Mouse (Mus musculus) 416B (cell line): Measurements from ENCODE around the gene Ngdn.
"Not testable (repeated sequence)": the region's sequence is repeated elsewhere in the genome, so short reads cannot be mapped to it uniquely, and the experiment has no call there.

ENCODE experiments used
- DNase-seq: peaks from one replicate; pipeline ENCODE4 v3.0.0; 2011; ENCODE audit warnings: low read depth

Ngdn gene

DNA sequence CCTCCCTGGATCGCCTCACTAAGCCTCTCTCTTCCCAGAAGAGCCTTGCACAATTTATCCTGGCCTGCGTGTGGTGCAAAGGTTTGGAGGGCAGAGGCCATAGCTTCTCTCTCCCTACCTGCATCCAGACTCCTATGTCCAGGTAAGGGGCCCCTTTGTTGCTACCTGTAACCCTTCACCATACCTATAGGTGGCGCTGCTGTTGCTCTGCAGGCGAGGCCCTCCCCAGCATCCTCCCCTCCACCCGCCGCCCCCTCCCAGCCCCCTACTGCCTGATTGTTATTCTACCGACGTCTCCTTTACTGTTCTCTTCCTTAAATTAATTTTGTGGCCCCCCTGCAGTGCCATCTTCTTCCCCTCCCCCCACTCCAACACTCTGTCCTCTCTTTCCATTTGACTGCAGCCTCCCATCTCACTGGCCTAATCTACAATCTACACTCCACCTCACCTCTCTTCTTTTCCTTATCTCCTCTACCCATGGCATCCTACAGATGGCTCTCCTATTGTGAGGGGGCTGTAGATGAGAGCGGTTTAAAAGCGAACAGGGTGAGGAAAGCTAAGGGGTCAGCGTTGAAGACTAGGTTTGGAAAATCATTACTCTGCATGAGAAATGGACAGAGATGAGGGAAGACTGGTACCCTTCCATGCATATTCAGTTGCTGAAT is 13.9 kb downstream of the Ngdn start:
- DNase-seq, result no peak

DNA sequence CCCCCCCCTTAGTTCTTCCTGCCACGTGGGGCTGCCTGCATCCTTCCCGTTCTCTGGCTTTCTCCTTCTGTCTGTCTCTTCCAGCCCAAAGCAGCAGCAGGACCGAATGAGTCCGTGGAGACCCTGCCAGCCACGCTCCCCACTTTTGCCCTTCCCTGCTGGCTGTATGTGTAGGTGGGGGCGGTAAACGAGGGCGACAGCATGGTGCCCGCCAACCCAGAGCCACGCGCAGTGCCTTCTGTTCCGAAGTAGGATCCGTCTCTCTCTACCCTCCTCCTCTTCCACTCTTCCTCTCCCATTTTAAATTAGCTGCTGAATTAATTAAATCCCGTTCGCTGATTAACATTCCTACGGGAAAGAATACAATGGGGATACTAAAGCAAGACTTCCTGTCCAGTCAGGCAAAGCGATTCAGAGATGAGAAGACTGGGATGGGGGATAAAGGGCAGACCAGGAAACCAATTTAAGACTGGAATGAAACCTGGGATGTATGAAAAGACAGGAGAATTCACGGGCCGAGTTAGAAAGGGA is 17.5 kb downstream of the Ngdn start:
- DNase-seq, result no peak

- DNase-seq, result not testable (repeated sequence)
These were observed 28.4 kb downstream of the Ngdn start for GRCm38 (mm10) chr14:55043694-55044093.

- DNase-seq, result no peak
These were observed 32.8 kb downstream of the Ngdn start for GRCm38 (mm10) chr14:55047971-55048531.

DNA sequence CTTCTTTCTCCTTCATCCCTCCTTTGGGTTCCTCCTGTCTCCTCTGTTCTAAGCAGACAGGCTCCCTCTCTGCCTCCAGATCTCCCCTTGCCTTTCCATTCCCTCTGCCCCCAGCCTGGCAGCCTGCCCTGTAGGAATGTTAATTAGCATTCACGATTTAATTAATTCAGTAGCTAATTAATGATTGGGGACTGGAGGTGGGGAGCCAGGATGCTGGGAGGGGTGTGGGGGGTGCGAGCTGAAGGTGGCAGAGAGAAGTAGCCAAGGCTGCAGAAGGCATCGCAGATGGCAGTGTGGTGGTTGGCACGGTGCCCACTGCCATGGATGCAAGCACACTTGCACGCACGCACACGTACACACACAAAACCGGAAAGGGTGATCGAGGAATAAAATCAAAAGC is 37.2 kb downstream of the Ngdn start:
- peak; percentile 64 for DNase-seq

GRCm38 (mm10) chr14:55053050-55053449 is 37.8 kb downstream of the Ngdn start:
- no peak for DNase-seq

- peak; percentile 21 for DNase-seq
These were observed 38.5 kb downstream of the Ngdn start for GRCm38 (mm10) chr14:55053708-55054190.

DNA sequence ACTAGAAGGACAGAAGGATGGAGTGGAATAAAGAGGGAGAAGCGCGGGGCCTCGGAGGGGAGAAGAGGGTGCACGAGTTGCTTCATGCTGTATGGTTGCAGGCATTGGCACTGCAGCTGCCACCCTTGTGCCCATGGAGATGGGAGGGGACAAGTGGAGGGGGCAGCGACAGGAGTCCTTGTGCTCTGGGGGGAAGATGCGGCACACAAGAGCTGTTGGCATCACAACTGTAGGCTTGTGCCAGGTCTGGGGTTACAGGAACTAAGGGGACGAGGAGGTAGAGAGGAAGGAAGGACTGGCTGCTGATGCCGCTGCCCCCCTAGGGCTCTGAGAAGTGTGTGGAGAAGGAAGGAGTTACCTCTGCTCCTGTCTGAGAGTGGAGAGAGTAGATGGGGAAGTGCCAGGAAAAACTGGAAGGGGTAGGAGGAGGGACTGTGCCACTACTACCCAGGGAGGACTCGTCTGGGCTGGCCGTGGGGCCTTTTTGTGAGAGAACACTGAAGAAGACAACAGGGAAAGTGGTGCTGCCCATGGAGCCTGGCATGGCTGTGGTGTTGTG is 39.0 kb downstream of the Ngdn start:
- peak; percentile 28 for DNase-seq

DNA sequence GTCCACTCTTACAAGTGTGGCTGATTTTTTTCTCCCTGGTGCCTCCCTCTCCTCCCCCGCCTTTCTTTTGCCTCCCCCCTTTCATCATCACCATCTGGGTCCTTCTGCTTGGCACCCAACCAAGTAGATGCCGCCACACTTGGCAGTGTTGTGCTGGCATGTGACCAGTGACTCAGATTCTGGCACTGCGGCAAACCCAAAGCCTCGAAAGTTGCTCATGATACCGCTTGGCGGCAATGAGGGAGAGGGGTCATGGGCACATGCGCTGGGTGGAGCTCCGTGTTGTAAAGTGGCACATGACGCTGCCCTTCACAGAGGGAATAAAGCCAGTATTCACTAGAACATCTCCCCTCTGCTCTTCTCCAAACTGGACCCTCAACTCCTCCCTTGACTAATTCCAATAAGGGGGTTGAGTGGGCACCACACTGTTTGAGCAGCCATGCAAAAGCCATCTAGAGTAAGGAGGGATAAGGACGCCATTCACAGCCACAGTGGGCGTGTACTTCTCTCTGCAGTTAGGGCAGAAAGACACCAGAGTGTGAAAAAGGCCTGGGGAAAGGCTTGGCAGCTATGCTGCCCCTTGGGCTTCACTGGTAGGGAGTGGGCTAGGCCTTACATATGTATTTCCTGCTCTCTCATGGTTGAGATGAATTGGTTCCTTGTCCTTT is 40.0 kb downstream of the Ngdn start:
- DNase-seq, result peak; percentile 98

DNA sequence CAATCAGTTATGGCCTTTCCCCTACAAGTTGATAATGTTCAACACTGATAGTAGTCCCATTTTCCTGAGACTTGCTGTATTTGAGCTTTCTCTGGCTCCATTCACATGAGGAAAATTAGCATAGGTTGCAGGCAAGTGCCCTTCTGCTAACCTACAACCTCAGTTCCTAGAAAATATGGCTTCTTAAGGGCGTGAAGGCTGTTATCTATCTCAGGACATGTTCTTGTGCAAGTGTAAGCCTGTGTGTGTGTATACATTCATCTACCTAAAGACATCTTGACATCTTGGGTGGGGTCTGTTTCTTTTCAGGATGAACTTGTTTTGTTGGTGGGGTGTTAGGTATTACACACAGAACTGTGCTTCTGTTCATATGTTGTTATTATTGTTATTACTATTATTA is 43.8 kb downstream of the Ngdn start:
- DNase-seq, result no peak

- no peak for DNase-seq
These were observed 44.7 kb downstream of the Ngdn start for GRCm38 (mm10) chr14:55059931-55060330.

DNA sequence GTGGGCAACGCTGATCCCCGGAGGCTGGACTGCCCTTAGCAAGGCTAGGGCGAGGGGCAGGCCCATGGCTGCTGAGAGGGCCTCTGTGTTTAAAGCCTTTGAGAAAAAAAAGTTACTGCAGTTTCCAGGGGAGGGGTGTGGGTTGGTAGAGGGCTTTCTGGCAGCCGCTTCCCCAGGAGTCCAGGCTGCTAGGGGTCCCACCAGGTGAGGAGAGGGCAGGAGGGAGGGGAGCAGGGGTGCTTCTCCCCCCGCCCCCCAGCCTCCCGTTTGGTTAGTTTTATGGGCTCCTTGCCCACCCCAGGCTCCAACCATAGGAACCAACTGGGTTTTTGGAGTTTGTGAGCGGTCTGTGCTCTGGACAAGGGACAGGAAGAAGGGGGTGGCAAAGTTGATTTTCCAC is 46.6 kb downstream of the Ngdn start:
- DNase-seq, result no peak

DNA sequence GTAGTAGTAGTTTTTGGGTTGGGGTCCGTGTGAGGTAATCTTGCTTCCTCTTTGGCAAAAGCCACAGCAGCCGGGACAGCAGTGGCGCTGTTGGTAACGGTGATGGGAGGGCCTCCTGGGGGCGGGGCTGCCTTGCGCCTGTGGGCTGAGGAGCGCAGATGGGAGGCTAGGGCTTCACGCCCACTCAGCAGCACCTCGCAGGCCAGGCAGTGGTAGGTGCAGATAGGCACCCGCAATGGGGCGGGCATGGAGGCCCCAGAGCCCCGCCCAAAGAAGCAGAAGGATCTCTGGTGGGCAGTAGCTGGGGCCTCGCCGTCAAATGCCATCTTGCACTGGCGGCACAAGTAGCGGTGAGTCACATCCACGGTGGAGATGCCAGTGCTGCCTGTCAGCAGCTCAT is 47.4 kb downstream of the Ngdn start:
- DNase-seq, result no peak

DNA sequence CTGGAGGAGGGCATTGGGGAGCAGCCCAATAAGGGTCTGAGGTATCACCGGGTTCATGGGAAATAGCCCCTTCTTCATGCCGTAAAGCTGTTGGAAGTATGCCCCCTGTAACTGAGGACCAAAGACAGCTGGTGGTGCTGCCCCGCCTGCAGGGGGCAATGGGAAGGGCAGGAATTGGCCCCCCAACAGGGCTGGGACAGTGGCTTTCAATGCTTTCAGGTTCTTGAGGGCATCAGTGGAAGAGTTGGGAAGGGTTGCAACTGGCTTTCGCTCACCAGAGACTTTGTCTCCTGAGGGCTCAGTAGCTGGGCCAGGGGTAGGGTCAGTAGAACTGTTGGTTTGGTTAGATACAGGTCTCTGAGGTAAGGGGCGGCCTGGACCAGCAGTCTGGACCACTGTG is 47.9 kb downstream of the Ngdn start:
- no peak for DNase-seq

- no peak for DNase-seq
These were observed 48.5 kb downstream of the Ngdn start for GRCm38 (mm10) chr14:55063581-55064381.

- DNase-seq, result no peak
These were observed 49.5 kb downstream of the Ngdn start for GRCm38 (mm10) chr14:55064481-55065370.

DNA sequence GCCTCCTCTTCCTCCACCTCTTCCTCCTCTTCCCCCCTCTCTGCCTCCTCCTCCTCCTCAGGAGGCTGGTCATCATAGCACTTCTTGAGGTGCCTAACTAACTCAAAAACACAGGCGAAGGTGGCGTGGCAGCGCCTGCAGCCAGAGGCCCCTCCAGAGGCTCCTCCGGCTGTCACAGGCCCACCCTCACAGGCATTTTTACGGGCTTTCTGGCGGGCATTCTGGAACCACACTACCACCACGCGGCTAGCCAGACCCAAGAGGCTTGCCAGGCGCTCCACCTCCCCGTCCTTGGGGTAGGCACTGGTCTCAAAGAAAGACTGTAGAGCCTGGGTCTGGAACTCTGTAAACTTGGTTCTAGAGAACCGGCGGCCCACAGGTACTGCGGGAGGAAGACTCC is 50.1 kb downstream of the Ngdn start:
- DNase-seq, result no peak

GRCm38 (mm10) chr14:55066042-55066441 is 50.8 kb downstream of the Ngdn start:
- DNase-seq, result no peak

GRCm38 (mm10) chr14:55071756-55072155 is 56.5 kb downstream of the Ngdn start:
- no peak for DNase-seq
